Mouse (Mus musculus) cerebellum, adult 9-11 months (tissue): ENCODE measurements at regions not wholly inside any gene's neighbourhood (a gene's known extent, or its start where the extent isn't known, plus 50 kb on each side); places are given as distances from the start of the nearest gene placed in this dataset.

Experiments used
- DNase-seq: peaks from one replicate; pipeline ENCODE4 v3.0.0; 2022

DNA sequence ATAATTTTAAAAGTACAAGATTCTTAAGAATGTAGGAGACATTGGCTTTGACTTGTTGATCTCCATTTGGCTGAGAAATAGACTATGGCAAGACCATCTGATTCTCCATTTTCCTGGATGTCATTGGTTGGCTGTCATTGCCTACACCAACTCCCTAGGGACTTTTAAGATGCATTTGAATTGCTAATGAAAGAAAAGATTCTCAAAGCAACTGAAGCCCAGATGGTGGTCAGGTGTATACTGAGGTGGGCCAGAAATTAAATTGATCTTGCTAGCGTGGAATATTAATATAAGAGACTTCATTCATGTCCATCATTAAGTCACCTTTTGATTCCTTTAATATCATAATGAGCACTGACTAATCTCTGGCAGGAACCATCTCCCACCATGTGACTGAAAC, 686.1 kb upstream of the Ptchd4 start:
- no peak for DNase-seq

DNA sequence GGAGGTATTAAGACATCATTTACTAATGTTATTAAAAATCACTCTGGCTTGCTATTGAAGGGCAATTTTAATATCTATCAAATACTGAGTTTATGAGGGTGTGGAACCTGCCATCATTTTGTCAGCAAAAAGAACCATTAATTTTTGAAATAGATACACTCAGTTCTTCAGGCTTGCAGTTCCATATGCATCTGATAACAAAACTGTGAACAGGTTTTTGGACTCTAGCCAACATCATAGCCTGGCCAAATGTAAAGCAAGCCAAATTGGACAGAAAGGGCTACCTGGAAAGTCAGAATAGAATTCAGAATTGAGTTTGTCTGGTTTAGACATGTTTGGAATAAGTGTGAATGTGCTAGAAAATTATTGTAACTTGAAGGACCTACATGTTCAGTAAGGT, 688.2 kb upstream of the Ptchd4 start:
- DNase-seq = peak; percentile 66

DNA sequence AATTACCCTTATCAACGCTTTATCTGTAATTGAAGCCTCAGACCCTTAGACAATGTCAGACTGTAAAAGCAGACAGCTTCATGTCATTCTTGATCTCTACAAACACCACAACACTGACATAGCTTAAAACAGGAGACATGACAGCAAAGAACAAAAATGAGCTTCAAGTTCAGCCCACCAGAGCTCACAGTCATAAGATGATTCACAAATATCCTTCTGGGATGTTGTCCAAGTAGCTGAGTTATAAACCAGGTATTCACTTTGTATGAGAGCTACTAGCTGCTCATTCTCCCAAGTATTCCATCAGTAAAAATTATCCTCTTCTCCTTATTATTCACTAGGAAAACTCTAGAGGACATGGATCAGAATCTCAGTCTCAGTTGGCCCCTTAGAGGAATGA, 659.6 kb upstream of the Cenpq start:
- DNase-seq = no peak
